Mouse (Mus musculus) CH12F3 (cell line): ENCODE data around the gene Otulinl.

ENCODE experiments used
- in situ Hi-C: fragments of 300-500 bp; cut with MboI; formaldehyde crosslinking; loops from 2 replicates; pipeline ENCODE4 v1.14.3; 2020; ENCODE audit warnings: low sequenced_read_pairs

Otulinl gene

DNA sequence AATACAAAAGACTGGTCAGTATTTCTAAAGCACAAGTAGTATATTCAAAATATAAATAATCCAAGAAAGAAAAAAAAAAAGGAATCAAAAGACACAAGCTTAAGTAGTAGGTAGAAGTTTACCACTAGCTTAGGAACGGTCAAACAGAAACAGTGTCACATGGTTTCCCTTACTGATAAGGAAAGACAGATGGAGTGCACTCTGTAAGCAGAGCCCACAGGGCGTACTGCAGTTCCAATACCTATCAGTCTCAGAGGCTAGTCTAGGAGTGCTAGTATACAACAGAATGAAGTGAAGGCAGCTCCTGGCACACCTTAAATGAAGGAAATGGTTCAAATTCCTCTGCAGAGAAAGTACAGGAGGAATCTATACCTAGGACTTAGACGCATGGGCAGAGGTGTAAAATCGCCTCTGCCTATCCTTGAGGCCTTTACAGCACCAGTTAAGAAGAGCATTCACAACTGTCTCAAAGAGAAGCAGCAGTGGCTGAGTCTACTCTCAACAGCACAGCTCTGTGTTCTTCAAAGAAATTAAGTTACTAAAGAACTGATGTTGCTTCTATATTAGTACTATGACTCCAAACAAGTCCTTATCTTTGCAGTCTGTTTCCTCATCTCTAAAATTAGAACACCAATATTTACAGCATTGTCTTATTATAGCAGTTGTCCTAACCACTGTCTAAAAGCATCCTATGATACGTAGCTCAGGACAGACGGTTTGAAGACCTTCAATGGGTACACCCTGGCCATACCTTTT, 62.4 kb downstream of the Otulinl start:
- in situ Hi-C loops = no loop called here

DNA sequence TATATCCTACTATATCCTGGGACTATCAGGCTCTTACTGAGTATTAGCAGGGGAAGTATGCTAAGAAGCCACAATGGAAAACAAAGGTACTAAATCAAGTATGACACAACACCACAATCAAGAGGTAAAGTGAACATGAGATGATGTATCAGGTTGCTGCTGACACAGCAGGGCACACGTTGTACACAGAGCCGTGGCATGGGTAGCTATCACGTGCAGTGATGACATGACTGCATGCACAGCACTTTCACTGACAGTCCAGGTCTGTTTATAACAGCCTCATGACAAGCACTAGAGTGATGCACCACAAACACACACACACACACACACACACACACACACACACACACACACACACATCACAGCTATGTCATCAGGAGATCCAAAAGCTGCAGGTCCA, 64.2 kb downstream of the Otulinl start:
- in situ Hi-C loops = no loop called here

DNA sequence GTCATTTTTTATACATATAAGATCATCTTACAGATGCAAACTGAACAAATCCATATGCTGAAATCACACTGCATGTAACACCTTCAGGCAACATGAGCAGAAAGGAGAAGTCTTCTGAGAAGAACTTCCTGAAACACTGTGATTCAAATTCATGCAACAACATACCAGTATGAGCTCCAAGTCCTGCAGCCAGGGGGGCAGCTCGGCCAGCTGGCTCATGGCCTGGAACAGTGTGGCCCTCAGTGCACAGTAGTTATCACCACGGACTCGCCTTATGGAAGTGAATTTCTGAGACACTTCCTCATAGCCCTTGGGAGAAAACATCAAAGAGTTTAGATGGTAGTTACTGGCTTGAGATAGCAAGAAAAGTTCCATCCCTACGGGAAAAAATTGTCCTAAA, 65.2 kb downstream of the Otulinl start:
- in situ Hi-C loops = no loop called here

DNA sequence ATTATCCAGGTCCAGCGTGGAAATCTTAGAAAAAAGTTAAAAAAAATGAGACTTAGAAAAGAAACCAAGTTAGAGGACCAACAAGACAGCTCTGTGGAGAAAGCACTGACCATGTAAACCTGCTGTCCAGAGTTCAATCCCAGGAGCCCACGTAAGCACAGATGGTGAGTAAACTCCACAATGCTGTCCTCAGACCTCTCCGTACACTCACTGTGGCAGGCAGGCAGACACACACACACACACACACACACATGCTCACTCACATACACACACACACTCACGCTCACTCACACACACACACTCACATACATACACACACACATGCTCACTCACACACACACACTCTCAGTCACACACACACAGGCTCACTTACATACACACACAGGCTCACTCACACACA, 68.1 kb downstream of the Otulinl start:
- in situ Hi-C loops = no loop called here

DNA sequence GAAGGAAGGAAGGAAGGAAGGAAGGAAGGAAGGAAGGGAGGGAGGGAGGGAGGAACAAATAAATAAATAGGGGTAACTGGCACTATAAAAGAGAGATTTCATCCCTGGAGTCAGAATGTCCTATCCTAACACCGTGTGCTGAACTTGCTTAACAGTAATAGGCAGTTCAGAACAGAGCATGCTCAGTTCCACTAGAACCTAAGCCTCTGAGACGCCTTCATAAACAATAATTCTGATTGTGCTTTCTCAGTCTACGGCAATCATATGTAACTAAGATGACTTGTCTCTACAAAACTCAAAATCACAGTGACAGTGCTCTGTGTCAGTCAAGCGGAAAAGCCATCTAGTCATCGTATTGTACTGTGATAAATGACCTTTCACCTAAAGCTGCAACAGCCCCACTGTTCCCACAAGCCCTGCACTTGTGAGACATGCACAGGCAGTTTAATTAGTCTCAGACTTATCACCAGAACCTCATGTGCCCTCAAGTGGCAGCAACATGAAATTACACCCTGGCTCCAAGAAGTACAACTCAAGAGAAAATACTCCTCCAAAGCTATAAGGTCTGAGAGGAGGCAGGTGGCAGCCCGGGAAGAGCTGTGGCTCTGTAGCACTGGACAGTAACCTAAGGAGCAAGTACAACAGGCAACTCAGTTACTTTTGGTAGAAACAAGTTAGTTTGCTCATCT, 68.7 kb downstream of the Otulinl start:
- in situ Hi-C loops = no loop called here

DNA sequence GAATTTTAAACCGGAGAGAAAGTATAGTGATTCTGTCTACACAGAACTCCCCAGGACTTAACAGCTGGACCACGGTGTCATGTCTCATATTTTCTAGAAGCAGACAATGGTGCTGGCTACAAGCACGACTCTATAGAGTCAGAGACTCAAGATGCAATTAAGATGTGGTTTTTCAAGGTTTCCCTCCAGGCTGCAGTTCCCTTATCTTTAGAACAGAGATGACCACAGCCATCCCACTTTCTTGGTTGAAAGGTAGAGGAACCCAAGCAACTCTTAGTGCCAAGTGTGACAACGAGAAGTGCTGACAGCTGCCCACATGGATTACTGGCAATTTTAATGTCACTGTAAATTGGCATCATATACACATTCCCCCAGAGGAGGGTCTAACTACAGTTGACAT, 71.8 kb downstream of the Otulinl start:
- in situ Hi-C loops = no loop called here

DNA sequence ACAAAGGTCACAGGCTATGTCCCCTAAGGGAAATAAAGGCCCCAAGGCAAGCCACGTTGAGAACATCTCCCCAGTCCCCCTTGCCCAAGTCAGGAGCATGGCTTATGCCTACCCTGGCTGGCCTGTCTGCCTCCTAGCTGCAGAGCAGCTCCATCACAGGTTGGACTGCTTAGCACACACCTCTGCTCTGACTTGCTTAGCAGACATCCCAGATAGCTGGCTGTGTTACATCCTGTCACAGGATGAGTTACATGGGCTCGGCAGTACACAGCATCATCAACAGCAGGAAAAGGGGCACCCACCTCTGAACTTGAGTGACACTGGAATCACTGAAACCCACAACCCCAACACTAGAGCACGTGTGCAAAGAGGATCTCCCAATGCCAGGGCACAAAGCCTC, 76.1 kb downstream of the Otulinl start:
- in situ Hi-C loops = no loop called here
